Mouse (Mus musculus) spleen, postnatal 36 days (tissue): Measurements from ENCODE around the gene Map3k10.

Experiments used
- DNase-seq, 2 experiments: peaks; one replicate each; pipeline ENCODE4 v3.0.0; 2022; ENCODE audit warnings: low spot score in 2 of 2, mixed read lengths in 1 of 2

The Map3k10 gene

GRCm38 (mm10) chr7:27609285-27609684 lies 65.1 kb downstream of the Map3k10 start:
- no peak for DNase-seq

- DNase-seq = no peak
These were observed 66.3 kb downstream of the Map3k10 start for GRCm38 (mm10) chr7:27608130-27608529.

DNA sequence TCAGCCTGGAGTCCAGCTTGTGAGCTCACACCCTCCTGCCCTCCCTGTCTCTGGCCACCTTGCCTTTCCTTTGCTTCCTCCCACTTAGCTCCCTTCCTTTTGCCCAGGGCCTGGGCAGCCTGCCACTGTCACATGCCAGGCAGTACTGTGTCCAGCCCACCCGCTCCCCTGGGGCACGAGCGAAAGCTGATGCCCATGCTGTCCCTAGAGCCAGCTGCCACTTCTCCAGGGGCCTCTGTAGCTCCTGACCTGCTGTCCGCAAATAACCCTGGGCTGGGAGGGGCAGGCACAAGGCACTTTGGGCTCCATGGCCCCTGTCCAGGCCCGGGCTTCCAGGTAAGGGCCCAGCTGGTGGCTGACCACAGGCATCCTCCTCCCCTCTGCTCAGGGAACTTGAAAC lies 66.8 kb downstream of the Map3k10 start:
- no peak for DNase-seq

DNA sequence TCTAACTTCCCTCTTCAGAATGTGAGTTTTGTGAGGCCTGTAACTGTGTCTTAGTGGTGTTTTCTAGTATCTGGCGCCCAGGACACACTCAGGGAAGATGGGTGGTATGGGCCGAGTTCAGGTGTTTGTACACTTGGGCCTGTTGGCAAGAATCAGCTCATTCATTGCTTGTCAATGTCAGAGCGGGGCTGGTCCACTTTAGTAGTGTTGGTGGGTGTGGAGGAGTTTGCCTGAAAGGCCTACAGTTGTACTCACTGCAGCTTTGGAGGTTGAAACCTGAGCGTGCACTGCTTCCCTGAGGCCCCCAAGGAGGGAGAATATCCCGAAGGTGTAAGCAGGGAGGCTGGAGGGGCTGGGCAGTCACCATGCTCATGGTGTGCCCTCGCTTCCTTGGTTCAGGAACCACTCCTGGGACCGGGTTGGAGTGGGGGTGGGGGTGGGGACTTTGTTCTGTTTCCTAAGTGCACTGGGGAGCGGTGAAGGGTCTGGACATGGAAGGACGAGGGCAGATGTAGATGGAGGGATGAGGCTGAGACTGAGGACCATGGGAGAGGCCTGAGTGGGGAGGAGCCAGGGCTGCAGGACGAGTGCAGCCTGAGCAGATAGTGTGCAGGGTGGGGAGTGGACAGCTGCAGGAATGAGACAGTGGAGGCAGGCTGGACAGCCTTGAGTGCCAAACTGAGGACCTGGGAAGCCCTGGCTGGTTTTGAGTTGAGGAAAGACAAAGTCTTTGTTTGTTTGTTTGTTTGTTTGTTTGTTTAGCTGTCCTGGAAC lies 67.7 kb downstream of the Map3k10 start:
- no peak for DNase-seq
